Mouse (Mus musculus): ENCODE results near the gene Hoxa6. TPM values are rescaled to one million over a fixed set of nuclear protein-coding genes. Genes with fewer than 3 reads are reported as not detected.

Gene Hoxa6
- polyA plus RNA-seq, 1 experiment = not detected

DNA sequence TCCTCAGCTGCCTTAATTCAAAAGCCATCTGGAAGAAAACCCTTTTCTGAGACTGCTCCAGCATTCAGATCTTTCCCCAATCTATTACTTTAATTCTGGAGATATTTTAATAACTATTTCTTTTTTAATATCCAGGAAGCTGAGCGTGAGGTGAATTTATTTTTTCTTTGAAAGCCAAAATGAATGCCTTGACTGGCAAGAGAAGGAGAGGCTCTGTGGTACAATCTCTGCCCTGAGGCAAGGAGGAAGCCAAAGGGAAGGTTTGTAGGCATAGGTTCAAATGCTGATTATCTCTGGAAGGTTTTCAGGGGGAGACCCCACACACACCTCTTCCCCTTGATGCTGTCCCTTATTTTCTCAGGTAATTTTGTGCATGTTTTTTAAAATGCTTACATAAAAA lies 41.3 kb downstream of the Hoxa6 start:
- H3K4me3 ChIP-seq (replicated peaks; ENCODE audit: control insufficient read depth, low read depth, low read length) = no peak overlapping the region
- WGBS = 78% methylated on average over 1 of the region's 1 CpGs
- TF ChIP-seq CTCF (IDR thresholded peaks at IDR 0.05; ENCODE audit: control insufficient read depth, insufficient read depth, low read length) (no peak), POLR2A (IDR thresholded peaks at IDR 0.05; ENCODE audit: borderline replicate concordance, control insufficient read depth, low read depth, low read length) (no peak)
- H3K27ac ChIP-seq (ENCODE audit: control insufficient read depth, insufficient read depth, low read depth, low read length, poor library complexity) = no peak overlapping the region
- H3K4me1 ChIP-seq (ENCODE audit: control insufficient read depth, insufficient read depth, low read length) = no peaks in the 10 kb centered on the region

DNA sequence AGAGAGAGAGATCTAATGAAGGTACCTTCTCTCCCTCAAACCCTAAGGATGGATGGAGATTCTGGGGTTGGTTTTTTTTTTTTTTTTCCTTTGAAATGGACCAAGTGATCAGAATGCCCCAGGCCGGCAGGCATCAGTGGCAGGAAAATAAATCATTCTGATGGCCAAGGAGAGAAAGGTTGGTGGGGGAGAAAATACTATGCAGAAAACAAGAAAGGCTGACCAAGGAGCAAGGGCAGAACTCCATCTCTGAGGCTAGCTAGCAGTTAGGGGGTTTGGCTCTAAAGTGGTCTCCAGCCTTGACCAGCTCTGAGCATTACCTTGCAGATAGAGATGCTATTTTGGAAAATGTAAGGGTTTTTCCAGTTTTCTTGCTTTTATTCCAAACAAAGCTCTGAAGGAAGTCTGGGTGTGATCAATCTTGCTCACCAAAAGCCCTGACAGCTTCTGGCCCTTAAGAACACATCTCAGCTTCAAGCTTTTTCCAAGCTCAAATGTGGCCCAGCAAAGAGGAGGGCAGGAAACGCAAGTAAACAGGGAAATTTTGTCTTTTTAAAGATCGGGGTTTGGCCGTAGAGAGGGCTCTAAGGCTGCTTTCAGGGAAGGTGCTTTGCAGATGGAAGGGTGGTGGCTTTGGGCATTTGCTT lies 42.0 kb downstream of the Hoxa6 start:
- no peak overlapping the region for H3K27ac ChIP-seq (ENCODE audit: control insufficient read depth, insufficient read depth, low read depth, low read length, poor library complexity)
- no peaks in the 10 kb centered on the region for H3K4me1 ChIP-seq (ENCODE audit: control insufficient read depth, insufficient read depth, low read length)
- 80% methylated on average over 4 of the region's 4 CpGs for WGBS
- TF ChIP-seq POLR2A (IDR thresholded peaks at IDR 0.05; ENCODE audit: borderline replicate concordance, control insufficient read depth, low read depth, low read length) (no peak), CTCF (IDR thresholded peaks at IDR 0.05; ENCODE audit: control insufficient read depth, insufficient read depth, low read length) (no peak)
- H3K4me3 ChIP-seq (replicated peaks; ENCODE audit: control insufficient read depth, low read depth, low read length) = no peak overlapping the region

DNA sequence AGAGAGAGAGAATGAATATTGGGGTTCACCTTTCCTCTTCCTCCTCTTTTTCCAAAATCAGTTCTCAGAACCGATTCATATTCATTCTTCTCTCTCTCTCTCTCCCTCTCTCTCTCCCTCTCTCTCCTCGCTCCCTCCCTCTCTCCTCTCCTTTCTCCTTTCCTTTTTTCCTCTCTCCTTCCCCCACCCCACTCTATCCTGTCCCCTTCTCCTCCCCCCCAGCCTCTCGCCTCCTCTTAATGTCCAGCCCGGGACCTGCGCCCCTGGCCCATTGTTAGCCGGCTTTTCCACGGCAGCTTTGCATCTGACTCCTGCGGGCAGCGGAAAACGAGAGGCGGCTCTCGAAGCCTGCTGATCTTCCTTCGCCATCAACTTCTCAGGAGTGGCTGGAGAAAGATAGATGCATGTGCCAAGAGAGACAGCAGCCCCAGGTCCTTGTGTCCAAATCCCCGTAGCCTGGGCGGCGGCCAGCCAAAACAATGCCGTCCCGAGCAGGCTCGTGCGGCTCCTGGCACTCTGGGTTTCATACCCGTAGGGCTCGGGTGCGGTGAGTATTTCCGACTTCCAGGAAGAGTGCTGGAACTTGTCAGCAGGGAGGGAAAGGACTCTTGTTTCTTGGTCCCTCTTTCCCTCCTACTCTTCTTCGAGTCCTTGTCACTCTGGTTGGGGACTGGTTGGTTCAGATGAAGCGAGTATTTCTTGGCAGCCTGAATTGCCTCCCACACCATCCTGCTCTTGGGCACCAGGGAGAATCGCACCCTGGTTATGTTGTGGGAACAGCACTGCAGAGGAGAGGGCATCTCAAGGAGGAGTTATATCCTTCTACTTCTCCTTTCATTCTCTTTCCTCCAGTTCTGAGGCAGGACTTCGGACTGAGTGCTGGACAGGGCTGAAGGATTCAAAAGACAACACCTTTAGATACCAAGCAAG lies 42.8 kb downstream of the Hoxa6 start:
- Histone ChIP-seq H3K27ac (ENCODE audit: control insufficient read depth, insufficient read depth, low read depth, low read length, poor library complexity) (no peak overlapping the region), H3K4me3 (replicated peaks; ENCODE audit: control insufficient read depth, low read depth, low read length) (no peak overlapping the region), H3K4me1 (ENCODE audit: control insufficient read depth, insufficient read depth, low read length) (no peaks in the 10 kb centered on the region)
- TF ChIP-seq CTCF (IDR thresholded peaks at IDR 0.05; ENCODE audit: control insufficient read depth, insufficient read depth, low read length) (no peak), POLR2A (IDR thresholded peaks at IDR 0.05; ENCODE audit: borderline replicate concordance, control insufficient read depth, low read depth, low read length) (no peak)
- WGBS = 84% methylated on average over 28 of the region's 28 CpGs

DNA sequence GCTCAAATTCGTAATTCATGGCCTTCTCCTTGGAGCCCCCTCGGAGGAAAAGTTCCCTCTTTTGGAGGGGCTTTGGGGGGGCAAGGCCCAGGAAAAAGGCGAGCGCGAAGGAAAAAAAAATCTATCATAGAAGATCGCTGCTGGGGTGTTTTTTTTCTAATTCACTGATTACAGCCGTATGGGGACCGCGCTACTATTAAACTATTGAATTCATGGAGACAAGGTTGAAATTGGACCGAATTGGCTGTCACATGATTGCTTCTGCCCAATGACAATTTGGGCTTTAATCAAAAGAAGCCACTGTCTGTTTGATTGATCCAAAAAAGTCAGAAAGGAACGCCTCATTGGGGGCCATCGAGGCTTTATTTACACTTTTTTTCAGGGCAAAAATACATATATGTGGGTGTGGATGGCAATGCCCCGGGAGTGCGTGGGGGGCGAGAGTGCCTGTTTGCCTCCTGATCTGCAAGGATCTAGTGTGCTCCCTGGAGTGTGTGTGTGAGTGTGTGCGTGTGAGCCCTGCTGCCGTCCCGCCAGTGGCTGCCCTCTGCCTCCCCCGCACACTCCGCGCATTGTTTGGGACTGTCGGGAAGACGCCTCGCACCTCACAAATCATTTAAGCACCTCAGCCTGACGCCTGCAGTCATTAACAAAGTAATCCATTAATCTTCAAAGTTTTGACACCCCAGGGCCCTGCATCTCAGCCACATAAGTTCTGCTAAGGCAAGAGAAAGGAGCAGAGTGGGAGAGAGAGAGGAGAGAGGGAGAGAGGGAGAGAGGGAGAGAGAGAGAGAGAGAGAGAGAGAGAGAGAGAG lies 43.7 kb downstream of the Hoxa6 start, which contains the start of gene Hoxa2:
TSS of gene Hoxa2 (minus strand) at position 206 of the 815 bp plus-strand sequence.
- no peak for TF ChIP-seq CTCF (IDR thresholded peaks at IDR 0.05; ENCODE audit: control insufficient read depth, insufficient read depth, low read length)
- no peak for TF ChIP-seq POLR2A (IDR thresholded peaks at IDR 0.05; ENCODE audit: borderline replicate concordance, control insufficient read depth, low read depth, low read length)
- no peak within 1 kb of the TSS for H3K4me3 ChIP-seq (replicated peaks; ENCODE audit: control insufficient read depth, low read depth, low read length)
- WGBS = 35% methylated on average over 25 of the region's 25 CpGs
- H3K4me1 ChIP-seq (ENCODE audit: control insufficient read depth, insufficient read depth, low read length) = no peaks in the 10 kb centered on the region
- H3K27ac ChIP-seq (ENCODE audit: control insufficient read depth, insufficient read depth, low read depth, low read length, poor library complexity) = no peak within 1 kb of the TSS

DNA sequence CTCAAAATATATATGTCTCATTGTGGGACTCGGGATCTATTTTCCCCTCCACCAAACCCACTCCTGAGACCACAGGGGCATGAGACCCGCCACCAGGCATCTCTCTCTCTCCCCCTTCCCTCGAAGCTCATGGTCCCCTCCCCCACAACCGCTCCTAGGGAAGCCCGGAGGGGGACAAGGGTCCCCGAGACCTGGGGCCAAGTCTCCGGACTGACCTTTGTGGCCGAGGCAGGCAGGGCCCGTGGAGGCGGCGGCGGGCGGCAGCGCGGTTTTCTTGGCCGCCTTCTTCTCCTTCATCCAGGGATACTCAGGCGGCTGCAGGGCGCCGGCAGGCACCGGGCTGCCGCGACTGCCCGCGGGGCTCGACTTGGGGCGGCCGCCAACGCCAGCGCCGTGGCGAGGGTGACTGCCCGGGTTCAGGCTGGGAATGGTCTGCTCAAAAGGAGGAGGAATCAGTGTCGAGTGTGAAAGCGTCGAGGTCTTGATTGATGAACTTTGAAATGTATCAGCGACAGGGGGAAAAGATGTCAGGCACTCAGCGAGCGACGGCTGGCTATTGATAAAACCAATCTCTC lies 44.4 kb downstream of the Hoxa6 start:
- H3K27ac ChIP-seq (ENCODE audit: control insufficient read depth, insufficient read depth, low read depth, low read length, poor library complexity) = no peak overlapping the region
- WGBS = 13% methylated on average over 39 of the region's 39 CpGs
- TF ChIP-seq POLR2A (IDR thresholded peaks at IDR 0.05; ENCODE audit: borderline replicate concordance, control insufficient read depth, low read depth, low read length) (no peak), CTCF (IDR thresholded peaks at IDR 0.05; ENCODE audit: control insufficient read depth, insufficient read depth, low read length) (no peak)
- no peak overlapping the region for H3K4me3 ChIP-seq (replicated peaks; ENCODE audit: control insufficient read depth, low read depth, low read length)
- no peaks in the 10 kb centered on the region for H3K4me1 ChIP-seq (ENCODE audit: control insufficient read depth, insufficient read depth, low read length)

DNA sequence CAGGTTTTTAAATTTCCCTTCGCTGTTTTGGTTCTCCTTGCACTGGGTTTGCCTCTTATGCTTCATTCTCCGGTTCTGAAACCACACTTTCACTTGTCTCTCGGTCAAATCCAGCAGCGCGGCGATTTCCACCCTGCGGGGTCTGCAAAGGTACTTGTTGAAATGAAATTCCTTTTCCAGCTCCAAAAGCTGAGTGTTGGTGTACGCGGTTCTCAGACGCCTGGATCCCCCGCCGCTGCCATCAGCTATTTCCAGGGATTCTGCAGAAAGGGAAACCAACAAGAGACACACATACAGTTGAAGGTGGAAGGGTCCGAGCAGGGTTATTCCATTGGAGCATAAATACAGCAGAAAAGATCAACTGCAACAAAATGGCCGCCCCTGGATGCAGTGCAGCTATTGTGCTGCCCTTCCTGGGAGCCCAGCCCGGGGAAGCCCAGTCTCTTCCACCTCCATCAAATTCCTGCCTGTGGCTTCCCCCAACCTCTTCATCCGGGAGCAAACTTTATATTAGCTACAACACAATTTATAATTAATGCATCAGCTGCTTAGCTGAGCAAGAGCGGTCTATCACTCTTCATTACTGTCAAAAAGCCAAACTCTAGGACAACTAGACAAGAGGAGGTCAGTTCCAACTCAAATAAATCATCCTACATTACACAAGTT lies 45.0 kb downstream of the Hoxa6 start:
- TF ChIP-seq POLR2A (IDR thresholded peaks at IDR 0.05; ENCODE audit: borderline replicate concordance, control insufficient read depth, low read depth, low read length) = no peak
- TF ChIP-seq CTCF (IDR thresholded peaks at IDR 0.05; ENCODE audit: control insufficient read depth, insufficient read depth, low read length) = no peak
- Histone ChIP-seq H3K4me3 (replicated peaks; ENCODE audit: control insufficient read depth, low read depth, low read length) (no peak overlapping the region), H3K4me1 (ENCODE audit: control insufficient read depth, insufficient read depth, low read length) (no peaks in the 10 kb centered on the region), H3K27ac (ENCODE audit: control insufficient read depth, insufficient read depth, low read depth, low read length, poor library complexity) (no peak overlapping the region)
- 75% methylated on average over 17 of the region's 17 CpGs for WGBS

DNA sequence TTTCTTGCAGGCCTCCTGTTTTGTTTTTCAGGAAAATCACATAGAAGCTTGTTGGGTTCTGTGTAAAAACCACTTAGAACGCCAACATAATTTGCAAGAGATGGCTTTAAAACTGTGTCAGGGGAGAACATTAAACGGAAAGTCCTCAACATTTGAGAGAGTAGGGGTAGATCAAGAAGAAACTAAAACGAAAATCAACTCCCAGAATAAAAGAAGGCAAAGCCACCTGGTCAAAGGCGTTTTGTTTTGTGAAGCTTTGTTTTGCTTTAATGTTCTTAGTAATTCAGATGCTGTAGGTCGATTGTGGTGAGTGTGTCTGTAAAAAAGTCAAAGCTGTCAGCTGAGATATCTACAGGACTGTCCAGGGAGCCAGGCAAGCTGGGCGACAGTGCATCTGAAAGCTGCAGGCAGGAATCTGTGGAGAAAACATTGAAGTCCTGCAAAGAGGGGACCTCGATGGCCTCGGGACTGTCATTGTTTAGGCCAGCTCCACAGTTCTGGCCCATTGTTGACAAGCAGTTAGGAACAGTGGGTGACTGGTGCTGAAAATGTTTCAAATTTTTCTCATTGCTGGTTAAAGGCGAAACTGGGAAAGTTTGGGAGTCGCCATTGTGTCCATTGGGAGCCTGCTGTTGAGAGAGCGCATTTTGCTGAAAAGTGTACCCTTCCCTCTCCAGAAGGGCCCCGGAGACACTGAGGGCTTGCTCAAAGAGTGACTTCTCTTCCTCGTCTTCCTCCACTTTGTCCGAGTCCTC lies 45.7 kb downstream of the Hoxa6 start:
- no peak overlapping the region for H3K4me3 ChIP-seq (replicated peaks; ENCODE audit: control insufficient read depth, low read depth, low read length)
- no peak overlapping the region for H3K27ac ChIP-seq (ENCODE audit: control insufficient read depth, insufficient read depth, low read depth, low read length, poor library complexity)
- no peak for TF ChIP-seq POLR2A (IDR thresholded peaks at IDR 0.05; ENCODE audit: borderline replicate concordance, control insufficient read depth, low read depth, low read length)

More for the DNA sequence above, 45.7 kb downstream of the Hoxa6 start:
- 73% methylated on average over 14 of the region's 14 CpGs for WGBS
- no peaks in the 10 kb centered on the region for H3K4me1 ChIP-seq (ENCODE audit: control insufficient read depth, insufficient read depth, low read length)
